Mouse (Mus musculus): Measurements from ENCODE around the gene Eif2ak3. TPM values are rescaled to one million over a fixed set of nuclear protein-coding genes. Genes with fewer than 3 reads are reported as not detected.

The Eif2ak3 gene
- polyA plus RNA-seq (2015; fragmentation: Nextera tagmentation; extraction: Ambion mirVana) = 12.3 and 13.4 TPM in 2 replicates

DNA sequence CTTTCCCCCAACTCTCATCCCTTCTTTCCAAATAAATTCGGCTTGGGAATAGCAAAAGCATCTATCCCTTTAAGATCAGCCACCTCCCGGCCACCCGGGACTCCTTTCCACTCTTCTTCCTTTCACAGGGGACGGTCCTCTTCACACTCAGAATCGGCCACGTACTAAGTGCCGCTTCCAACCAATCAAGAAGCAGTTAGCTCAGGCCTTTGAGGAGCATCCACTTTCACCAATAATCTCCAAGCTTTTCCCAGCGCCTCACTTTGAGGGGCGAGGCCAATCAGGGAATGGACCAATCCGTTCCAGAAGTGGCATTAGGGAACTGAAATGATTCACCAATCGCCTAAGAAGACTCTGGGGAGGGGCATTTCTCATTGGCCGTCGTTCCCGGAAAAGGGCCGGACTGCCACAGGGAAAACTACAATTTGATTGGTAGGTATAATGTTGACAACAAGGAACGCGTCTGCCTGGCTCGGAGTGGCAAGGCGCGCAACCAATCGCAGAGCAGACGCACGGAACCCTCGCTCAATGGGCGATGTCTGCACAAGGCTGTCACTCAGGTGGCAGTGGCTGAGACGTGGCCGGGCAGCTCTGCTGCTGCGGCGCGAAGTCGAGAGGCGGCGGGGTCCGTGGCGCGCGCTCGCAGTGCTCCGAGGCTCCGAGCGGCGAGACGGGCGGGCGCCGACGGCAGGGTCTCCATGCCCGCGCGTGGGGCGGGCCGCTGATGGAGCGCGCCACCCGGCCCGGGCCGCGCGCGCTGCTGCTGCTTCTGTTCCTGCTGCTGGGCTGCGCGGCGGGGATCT is at the start of gene Eif2ak3:
Eif2ak3 (plus strand) TSS at position 514 of the 803 bp plus-strand sequence.
- Histone ChIP-seq H3K4me1 (replicated peaks) (peaks cover 36% of the 10 kb centered on the region), H3K9ac (replicated peaks) (peak within 1 kb of the TSS; percentile 91), H3K36me3 (no peaks in the 10 kb centered on the region), H3K9me3 (no peaks in the 10 kb centered on the region), H3K4me2 (replicated peaks) (peak within 1 kb of the TSS; percentile 69), H3K4me3 (replicated peaks) (peak within 1 kb of the TSS; percentile 91), H3K27me3 (no peaks in the 10 kb centered on the region), H3K27ac (peak within 1 kb of the TSS; percentile 95)
- 1% methylated on average over 50 of the region's 63 CpGs for WGBS
- peak; percentile 100 for ATAC-seq

DNA sequence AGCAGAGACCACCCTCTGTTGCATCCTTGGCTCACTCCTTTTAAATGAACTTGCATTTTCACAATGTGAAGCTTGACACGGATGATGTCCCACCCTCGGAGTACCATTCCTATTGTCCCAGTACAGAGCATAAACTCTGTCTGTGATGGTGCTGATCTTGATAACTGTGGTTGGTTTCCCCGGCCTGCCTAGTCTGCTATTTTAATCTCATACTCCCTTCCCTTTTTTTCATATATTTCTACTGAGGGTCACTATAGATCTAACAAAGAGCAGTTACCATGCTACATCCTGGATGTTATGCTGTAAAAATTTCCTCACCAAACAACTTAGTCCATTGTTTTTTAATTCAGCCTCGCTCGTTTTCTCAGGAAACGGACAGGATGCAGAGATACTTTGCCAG is 47.4 kb upstream of the Eif2ak3 start:
- H3K27me3 ChIP-seq = peaks cover 3% of the 10 kb centered on the region; the same call in 1 of the 2 replicates
- ATAC-seq = no peak
- no peak overlapping the region for H3K9ac ChIP-seq (replicated peaks)
- H3K27ac ChIP-seq = no peak overlapping the region
- no peak overlapping the region for H3K4me3 ChIP-seq (replicated peaks)
- H3K4me1 ChIP-seq (replicated peaks) = peaks cover 6% of the 10 kb centered on the region
- no peak overlapping the region for H3K4me2 ChIP-seq (replicated peaks)
- 86% methylated on average over 6 of the region's 6 CpGs for WGBS
- H3K36me3 ChIP-seq = no peaks in the 10 kb centered on the region
- no peaks in the 10 kb centered on the region for H3K9me3 ChIP-seq

DNA sequence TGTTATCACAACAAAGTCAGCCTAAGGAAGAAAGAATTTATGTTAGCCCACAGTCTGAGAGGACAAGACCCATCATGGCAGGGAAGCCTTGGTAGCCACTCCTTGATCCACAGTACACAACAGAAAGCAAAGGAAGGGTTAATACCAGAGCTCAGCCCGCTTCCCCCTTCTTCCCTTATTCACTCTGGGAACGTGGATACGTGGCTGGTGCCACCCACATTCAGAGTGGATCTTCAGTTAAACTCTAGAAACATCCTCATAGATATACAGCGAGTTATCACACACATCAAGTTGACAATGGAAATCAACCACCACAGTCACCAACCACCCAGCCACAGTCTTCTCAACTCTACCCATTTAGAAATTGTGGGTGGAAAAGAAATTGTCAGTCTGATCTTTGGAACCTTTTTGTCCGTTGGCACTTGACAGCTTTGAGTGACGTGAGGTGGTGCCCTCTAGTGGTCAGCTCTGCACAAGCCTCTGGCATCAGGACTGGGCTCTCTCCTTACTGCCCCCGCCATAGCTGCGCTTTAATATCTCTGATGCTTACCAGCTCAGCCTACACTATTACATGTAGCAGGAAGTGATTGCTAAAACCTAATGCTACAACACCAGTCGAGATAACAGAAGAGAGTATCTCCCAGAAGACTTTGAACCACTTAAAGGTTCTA is 46.6 kb upstream of the Eif2ak3 start:
- 20% methylated on average over 9 of the region's 9 CpGs for WGBS

DNA sequence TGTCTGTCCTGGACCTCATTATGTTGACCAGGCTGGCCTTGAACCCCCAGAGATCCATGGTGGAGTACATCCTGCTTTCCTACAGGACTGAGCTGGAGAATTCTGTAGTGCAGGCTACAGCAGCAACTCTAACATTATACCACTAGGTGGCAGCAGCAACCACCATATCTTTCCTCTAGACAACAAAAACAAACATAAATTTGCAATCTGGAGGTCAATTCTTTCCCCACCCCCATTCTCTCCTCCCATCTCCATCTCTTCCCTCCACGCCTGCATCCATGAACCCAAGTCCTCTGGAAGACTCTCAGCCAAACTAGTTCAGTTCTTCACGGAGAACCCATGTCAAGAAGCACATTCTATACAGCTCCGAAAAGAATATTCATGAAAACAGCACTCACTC is 39.7 kb upstream of the Eif2ak3 start:
- Histone ChIP-seq H3K4me1 (replicated peaks) (peaks cover 8% of the 10 kb centered on the region), H3K9me3 (no peaks in the 10 kb centered on the region), H3K27ac (no peak overlapping the region), H3K4me3 (replicated peaks) (no peak overlapping the region), H3K4me2 (replicated peaks) (no peak overlapping the region), H3K9ac (replicated peaks) (no peak overlapping the region), H3K36me3 (no peaks in the 10 kb centered on the region), H3K27me3 (no peaks in the 10 kb centered on the region)
- ATAC-seq = 0 out of 2 replicates have a peak, but pooled peaks have one; percentile 31
- WGBS = 27% methylated on average over 3 of the region's 3 CpGs

More for the DNA sequence above, 46.6 kb upstream of the Eif2ak3 start:
- Histone ChIP-seq H3K4me3 (replicated peaks) (no peak overlapping the region), H3K36me3 (no peaks in the 10 kb centered on the region), H3K4me1 (replicated peaks) (peaks cover 3% of the 10 kb centered on the region), H3K4me2 (replicated peaks) (no peak overlapping the region), H3K9me3 (no peaks in the 10 kb centered on the region), H3K27ac (no peak overlapping the region), H3K27me3 (peaks cover 3% of the 10 kb centered on the region; the same call in 1 of the 2 replicates), H3K9ac (replicated peaks) (no peak overlapping the region)
- peak; percentile 74 for ATAC-seq

DNA sequence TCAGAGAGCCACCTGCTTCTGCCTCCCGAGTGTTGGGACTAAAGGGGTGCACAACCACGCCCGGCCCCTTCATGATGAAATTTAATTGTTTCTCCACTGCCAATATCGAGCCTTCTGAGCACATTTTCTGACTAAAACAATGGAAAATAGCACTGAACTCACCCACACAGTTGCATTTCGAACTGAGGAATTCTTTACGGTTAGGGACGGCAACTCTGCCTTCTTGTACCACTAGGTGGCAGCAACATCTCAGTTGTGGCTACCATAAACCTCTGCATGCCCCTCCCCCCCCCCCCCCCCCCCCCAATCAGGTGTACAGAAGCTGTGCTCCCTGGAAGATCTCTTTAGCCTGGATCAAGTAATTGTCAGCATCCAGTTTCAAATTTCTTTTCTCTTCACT is 39.0 kb upstream of the Eif2ak3 start:
- H3K4me1 ChIP-seq (replicated peaks) = peaks cover 8% of the 10 kb centered on the region
- H3K4me2 ChIP-seq (replicated peaks) = no peak overlapping the region
- no peak overlapping the region for H3K27ac ChIP-seq
- H3K9ac ChIP-seq (replicated peaks) = no peak overlapping the region
- no peaks in the 10 kb centered on the region for H3K36me3 ChIP-seq
- 14% methylated on average over 7 of the region's 7 CpGs for WGBS
- no peak overlapping the region for H3K4me3 ChIP-seq (replicated peaks)
- peak; percentile 63 for ATAC-seq
- no peaks in the 10 kb centered on the region for H3K27me3 ChIP-seq
- H3K9me3 ChIP-seq = no peaks in the 10 kb centered on the region

DNA sequence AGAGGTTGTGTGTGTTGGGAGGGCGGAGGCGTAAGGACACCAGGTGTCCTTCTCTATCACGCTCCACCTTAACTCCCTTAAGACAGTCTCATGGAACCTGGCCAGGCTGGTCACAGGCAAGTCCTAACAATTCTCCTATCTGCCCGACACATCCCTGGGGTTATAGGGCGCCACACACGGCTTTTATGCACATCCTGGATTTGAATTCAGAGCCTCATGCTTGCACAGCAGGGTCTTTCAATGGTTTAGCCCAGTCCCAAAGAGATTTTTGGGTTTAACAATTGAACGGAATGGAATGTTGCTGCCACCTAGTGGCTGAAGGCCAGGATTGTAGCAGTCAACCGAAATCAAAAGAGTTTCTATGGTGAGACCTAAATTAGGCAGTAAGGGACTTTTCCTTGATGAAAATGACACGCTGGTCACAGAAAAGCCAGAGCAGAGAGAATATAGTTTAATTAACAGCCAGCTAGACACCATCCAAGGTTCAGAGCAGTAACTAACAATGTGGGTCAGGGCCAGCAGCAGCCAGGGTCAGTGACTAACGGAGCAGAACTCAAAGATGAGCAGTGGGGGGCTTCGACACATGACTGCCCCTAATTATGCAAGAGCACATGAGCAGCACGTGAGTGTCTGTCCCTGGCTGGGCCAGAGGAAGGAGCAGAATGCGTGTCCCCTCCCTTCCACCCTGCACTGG is 38.3 kb upstream of the Eif2ak3 start:
- Histone ChIP-seq H3K36me3 (no peaks in the 10 kb centered on the region), H3K9me3 (no peaks in the 10 kb centered on the region), H3K27me3 (no peaks in the 10 kb centered on the region), H3K4me2 (replicated peaks) (peak overlapping the region; percentile 33), H3K9ac (replicated peaks) (0 out of 2 replicates have a peak overlapping the region, but pooled peaks have one; percentile 32), H3K4me1 (replicated peaks) (peaks cover 8% of the 10 kb centered on the region), H3K4me3 (replicated peaks) (no peak overlapping the region), H3K27ac (peak overlapping the region; percentile 35; the same call in 1 of the 2 replicates)
- ATAC-seq = peak; percentile 80
- 12% methylated on average over 13 of the region's 13 CpGs for WGBS

DNA sequence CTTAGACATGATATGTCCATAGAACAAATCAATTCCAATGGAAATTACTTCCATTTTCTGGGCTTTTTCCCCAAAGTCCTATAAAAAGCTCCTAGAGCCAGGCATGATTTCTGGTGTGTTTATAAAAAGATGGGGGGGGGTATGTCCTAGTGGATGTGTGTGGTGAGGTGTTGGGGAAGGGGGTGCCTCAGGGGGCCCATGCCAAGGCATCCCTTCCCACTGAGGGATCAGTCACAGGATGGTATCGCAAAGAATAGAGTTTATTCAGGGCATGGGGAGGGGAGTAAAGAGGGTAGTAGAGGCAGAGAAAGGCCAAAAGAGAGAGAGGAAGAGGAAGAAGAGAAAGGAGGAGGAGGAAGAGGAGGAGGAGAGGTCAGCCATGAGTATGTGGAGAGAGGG is 37.8 kb upstream of the Eif2ak3 start:
- Histone ChIP-seq H3K27me3 (no peaks in the 10 kb centered on the region), H3K4me2 (replicated peaks) (peak overlapping the region; percentile 33; the same call in 1 of the 2 replicates), H3K36me3 (no peaks in the 10 kb centered on the region), H3K4me3 (replicated peaks) (no peak overlapping the region), H3K4me1 (replicated peaks) (peaks cover 8% of the 10 kb centered on the region), H3K9ac (replicated peaks) (0 out of 2 replicates have a peak overlapping the region, but pooled peaks have one; percentile 32), H3K9me3 (no peaks in the 10 kb centered on the region), H3K27ac (no peak overlapping the region)
- peak; percentile 22; the same call in 1 of the 2 replicates for ATAC-seq
- 36% methylated on average over 1 of the region's 1 CpGs for WGBS

DNA sequence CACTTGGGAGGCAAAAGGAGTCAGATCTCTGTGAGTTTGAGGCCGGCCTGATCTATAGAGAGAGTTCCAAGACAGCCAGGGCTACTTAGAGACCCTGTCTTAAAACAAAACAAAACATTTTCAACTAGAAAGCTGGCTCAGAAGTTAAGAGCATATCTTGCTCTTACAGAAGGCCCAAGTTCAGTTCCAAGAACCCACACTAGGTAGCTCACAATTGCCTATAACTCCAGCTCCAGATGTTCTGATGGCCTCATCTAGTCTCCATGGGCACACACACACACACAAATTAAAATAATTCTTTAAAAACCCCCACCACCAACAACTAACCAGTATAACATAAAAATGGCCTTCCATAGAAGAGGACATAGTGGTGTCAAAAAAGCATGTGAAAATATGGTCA is 33.8 kb upstream of the Eif2ak3 start:
- Histone ChIP-seq H3K4me1 (replicated peaks) (peaks cover 8% of the 10 kb centered on the region), H3K9me3 (no peaks in the 10 kb centered on the region), H3K27me3 (no peaks in the 10 kb centered on the region), H3K27ac (no peak overlapping the region), H3K4me3 (replicated peaks) (no peak overlapping the region), H3K4me2 (replicated peaks) (no peak overlapping the region), H3K36me3 (no peaks in the 10 kb centered on the region), H3K9ac (replicated peaks) (no peak overlapping the region)
- no peak for ATAC-seq
- 75% methylated on average over 1 of the region's 1 CpGs for WGBS

DNA sequence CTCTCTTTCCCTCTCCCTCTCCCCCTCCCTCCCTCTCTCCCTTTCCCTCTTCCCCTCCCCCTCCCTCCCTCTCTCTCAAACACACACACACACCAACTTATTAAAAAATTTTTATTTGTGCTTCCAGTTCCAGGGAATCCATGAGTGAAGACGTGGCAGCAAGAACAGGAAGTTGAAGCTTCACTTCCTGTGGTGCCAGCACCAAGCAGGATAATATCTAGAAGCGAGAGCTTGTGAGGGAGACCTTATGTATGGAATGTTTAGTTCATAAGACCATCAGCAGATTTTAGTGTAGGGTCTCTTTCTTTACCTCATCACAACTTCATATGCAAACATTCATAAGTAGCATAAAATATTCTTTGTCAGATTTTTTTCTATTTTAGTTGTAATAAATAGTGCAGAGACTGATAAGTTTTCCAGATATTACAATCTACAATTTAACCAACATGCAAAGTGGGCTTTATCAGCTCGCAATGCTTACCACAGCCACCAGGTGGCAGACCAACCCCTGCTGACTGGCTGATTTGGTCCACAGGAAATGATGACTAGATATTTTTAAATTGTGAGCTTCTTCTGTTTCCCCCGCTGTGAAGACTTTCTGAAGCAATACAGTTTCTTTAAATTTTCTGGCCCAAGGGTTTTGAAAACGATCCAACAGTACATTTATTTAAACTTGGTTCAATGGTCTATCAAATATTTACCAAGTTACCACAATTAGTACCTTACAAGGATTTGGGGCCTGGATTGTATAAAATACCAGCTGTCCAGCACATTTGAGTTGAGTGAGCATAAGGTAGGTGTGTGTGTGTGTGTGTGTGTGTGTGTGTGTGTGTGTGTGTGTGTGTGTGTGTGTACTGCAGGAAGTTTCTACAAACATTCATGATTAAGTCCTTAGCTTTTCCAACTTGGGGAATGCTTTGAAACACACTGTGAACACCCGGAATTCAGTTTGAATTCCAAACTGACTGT is 32.5 kb upstream of the Eif2ak3 start:
- Histone ChIP-seq H3K9ac (replicated peaks) (no peak overlapping the region), H3K36me3 (no peaks in the 10 kb centered on the region), H3K27ac (no peak overlapping the region), H3K4me1 (replicated peaks) (no peaks in the 10 kb centered on the region), H3K9me3 (no peaks in the 10 kb centered on the region), H3K4me2 (replicated peaks) (no peak overlapping the region), H3K4me3 (replicated peaks) (no peak overlapping the region), H3K27me3 (no peaks in the 10 kb centered on the region)
- 23% methylated on average over 6 of the region's 6 CpGs for WGBS
- ATAC-seq = no peak

DNA sequence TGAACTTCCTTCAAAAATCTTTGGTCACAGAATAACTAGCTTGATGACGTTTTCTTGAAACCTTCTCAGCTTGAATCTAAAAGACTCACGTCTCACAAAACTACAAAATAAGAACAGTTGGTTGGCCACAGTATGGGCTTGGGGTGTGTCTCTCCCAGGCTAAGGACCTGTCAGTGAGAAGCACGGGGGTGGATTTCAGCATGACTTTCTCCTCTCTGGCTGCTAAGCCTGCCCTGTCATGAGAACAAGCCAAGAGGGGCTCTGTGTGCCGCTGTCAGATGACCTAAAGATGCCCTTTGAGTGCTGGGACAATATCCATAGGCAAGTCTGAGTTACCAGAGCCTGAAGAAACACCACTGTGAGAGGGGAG is 31.8 kb upstream of the Eif2ak3 start:
- Histone ChIP-seq H3K9ac (replicated peaks) (no peak overlapping the region), H3K9me3 (no peaks in the 10 kb centered on the region), H3K27me3 (no peaks in the 10 kb centered on the region), H3K4me1 (replicated peaks) (no peaks in the 10 kb centered on the region), H3K4me2 (replicated peaks) (no peak overlapping the region), H3K36me3 (no peaks in the 10 kb centered on the region), H3K4me3 (replicated peaks) (no peak overlapping the region), H3K27ac (no peak overlapping the region)
- 32% methylated on average over 4 of the region's 4 CpGs for WGBS
- ATAC-seq = no peak

DNA sequence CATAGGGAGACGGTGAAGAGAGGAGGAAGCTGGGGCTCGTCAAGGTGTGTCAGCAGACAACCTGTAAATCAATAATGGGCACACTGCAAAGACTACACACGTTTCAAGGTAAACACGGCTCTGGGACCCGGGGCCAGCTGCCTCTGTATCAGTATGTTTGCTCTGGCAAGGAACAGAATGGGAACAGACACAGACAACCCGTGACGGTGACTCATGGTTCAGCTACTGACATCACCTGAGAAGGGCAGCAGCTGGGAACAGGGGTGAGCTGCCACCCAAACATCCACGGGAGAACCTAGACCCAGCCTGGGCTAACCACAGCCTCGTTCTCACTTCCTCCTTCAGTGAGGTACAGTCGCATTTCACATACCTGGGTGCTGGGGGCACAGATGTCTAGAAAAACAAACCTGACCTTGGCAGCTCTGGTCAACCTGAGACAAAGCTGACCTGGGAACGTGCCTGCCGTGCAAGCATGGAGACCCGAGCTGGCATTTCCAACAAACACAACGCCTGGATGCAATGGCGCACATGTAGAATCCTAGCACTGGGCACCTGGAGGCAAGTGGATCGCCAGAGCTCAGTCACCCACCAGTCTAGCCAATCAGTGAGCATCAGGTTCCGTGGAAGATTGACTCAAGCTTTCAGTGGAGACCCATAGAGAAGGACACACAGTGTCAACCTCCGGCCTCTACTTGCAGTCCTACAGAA is 30.2 kb upstream of the Eif2ak3 start:
- Histone ChIP-seq H3K4me1 (replicated peaks) (no peaks in the 10 kb centered on the region), H3K27ac (no peak overlapping the region), H3K4me2 (replicated peaks) (no peak overlapping the region), H3K36me3 (no peaks in the 10 kb centered on the region), H3K27me3 (no peaks in the 10 kb centered on the region), H3K9me3 (no peaks in the 10 kb centered on the region), H3K4me3 (replicated peaks) (no peak overlapping the region), H3K9ac (replicated peaks) (no peak overlapping the region)
- ATAC-seq = no peak
- 88% methylated on average over 18 of the region's 18 CpGs for WGBS

All from midbrain, embryonic 13.5 days (tissue).